ENCODE assay signal across 12 mouse cellular contexts in the genomic region with DNA sequence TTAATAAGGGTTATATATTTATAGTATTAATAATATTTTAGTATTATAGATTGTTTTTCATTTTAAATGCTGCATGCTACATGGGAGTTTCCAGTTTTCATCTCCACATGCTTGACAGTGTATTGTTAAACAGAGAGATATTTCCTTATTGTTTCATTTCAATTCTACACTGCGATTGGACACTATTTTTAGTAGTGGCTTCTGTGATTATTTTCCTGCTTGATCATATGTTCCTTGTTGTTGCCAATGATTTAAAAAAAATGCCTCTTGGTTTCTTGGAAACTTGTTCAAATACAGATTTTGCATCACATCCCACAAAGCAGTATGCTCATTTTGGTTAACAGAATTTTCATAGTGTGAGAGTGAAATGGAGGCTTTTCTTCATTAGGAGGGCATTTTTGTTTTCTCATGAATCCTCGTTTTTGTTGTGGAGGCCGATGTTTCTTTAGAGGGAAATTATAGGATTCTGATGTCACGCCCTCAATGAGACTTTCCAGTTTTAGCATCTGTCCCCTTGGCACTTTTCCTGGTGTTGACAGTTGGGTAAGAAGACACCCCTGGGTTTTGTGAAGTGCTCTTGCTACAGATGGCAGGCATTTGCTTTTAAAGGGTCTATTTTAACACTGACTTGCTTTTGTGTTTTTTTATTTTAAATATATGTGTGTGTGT. TPM values are rescaled to one million over a fixed set of nuclear protein-coding genes. Genes with fewer than 3 reads are reported as not detected.
DNase-seq lines count a peak whose midpoint lies in the region; ATAC-seq and TF ChIP-seq lines count a peak whose summit lies in the region.
"Had no signal": no experiment of that assay in that cellular context is flagged by ENCODE, and none has a peak within 500 bp of the region (broad histone marks: within the 10 kb centered on the region; RNA-seq: fewer than 3 reads in every experiment).

No protein-coding gene starts in this region.

- no peak for ATAC-seq in erythroblast, adult 5-6 weeks (replicated peaks; ENCODE audit: low FRiP score, poor library complexity, severe bottlenecking)
- ATAC-seq: inflammation-experienced regulatory T-cells, adult 6 months had no signal

- intact Hi-C loops in left cerebral cortex, adult 2 months (cut with DNase I) = no loop called here

- DNase-seq in left cerebral cortex, adult 18-20 months (ENCODE audit: low spot score in 2 of 2) = peak; percentile 25 to 30
- DNase-seq in left cerebral cortex, adult 11 months (ENCODE audit: low spot score) = no peak
- DNase-seq in cerebellum, adult 18-20 months = peak; percentile 83 to 88
- DNase-seq in heart, adult 9 months (ENCODE audit: low spot score in 2 of 2) = peak; percentile 3 to 44
- no peak for DNase-seq in left cerebral cortex, adult 2 months (ENCODE audit: extremely low spot score in 1 of 2, low spot score in 2 of 2)
- DNase-seq in kidney, postnatal 25 days = no peak
- no peak for DNase-seq in MN1 (ENCODE audit: low spot score)
- DNase-seq: embryo, embryonic 11 days had no signal

- no peak overlapping the region for H3K4me3 ChIP-seq in left cerebral cortex, adult 2 months
- H3K4me3 ChIP-seq: liver, embryonic 15.5 days had no signal

- H3K27ac ChIP-seq in left cerebral cortex, adult 2 months = peak overlapping the region; percentile 37; the same call in 1 of the 2 replicates
- H3K27ac ChIP-seq: liver, embryonic 15.5 days had no signal

- no peak for TF ChIP-seq CTCF in left cerebral cortex, adult 2 months (IDR thresholded peaks at IDR 0.05)

RNA-seq across cellular contexts. Expression of a gene that starts 44.3 kb away (rescaled TPM):
- total RNA-seq in left cerebral cortex, adult 18-20 months (2021) = 100 to 1,000 TPM in 1 of 2 experiments, 10 to 100 TPM in 1; 92.6 to 112 TPM
- total RNA-seq in left cerebral cortex, adult 2 months (2021) = 100 to 1,000 TPM; 112 to 117 TPM
- not detected in 2 replicates for total RNA-seq in erythroblast, adult 5-6 weeks (2015; ENCODE audit: low replicate concordance)
- not detected in 2 replicates for total RNA-seq in erythroblast, adult 5-6 weeks (2017; ENCODE audit: low replicate concordance)
- total RNA-seq: MEL had no signal

Comparison
In these comparisons a context has a peak if more than half of its experiments do, and no peak if none do; other contexts are left out.
1. DNase-seq: peak in left cerebral cortex, adult 18-20 months (2 of 2), cerebellum, adult 18-20 months (2 of 2) and heart, adult 9 months (2 of 2); none in left cerebral cortex, adult 11 months (single experiment), left cerebral cortex, adult 2 months (0 of 2), kidney, postnatal 25 days (0 of 2) and MN1 (single experiment).
2. RNA of a gene that starts 44.3 kb away (total RNA-seq): 112 to 117 TPM in left cerebral cortex, adult 2 months and 92.6 to 112 TPM in left cerebral cortex, adult 18-20 months; not detected in erythroblast, adult 5-6 weeks; every median in the first group is over 10 times any median in the second.